Mouse (Mus musculus) fat pad, adult 2 months (tissue): ENCODE results near the gene Acrbp.

Source experiments
- DNase-seq: peaks from one replicate; pipeline ENCODE4 v3.0.0-alpha.2; 2011; ENCODE audit warnings: low read depth, low spot score; ENCODE audit errors: extremely low read depth

The Acrbp gene

DNA sequence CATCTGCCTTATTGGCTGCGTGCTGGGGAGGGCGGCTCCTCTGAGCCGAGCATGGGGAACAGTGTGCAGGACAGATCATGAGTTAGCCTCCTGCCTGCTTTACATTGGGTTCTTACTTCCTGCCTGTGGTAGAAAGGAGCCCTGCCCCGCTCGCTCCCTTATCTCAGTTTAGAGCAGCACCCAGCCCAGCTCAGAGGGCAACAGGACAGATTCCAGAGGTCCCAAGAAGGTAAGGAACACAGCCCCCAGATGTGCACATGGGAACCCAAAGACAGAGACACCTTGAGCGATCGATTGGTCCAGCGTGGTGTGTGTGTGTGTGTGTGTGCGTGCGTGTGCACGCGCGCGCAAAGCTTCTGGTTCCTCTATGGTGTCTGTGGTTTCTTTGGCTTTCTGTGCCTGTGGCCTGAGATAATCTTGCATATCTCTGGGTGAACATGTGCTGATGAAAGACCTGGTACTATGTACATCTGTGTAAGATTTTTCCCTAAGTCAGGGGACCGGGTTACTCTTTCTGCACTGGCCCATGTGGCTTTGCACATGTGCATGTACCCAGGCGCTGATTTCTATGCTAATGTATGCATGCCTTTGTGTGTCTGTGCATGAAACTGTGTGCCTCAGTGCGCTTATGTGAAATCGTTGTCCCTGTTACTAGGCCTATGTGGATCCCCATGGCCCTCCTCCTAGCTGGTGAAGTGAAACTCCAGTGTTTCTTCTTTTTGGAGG, 21.8 kb downstream of the Acrbp start:
- DNase-seq = no peak

DNA sequence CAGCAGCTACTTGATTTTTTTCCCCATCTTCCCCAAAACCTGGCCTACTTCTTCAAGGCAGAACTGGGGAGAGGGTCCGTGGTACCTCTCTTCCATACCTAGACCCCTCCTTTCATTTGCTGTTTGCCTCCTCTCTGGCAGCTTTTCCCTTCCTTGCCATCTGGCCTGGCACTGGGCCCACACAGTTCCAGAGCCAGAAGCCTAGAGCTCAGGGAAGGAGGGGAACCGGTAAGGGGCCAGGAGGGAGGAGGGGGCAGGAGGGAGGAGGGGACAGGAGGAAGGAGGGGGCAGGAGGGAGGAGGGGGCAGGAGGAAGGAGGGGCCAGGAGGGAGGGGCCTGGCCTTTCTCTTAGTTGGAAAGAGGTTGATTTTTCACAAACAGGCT, 22.4 kb downstream of the Acrbp start:
- no peak for DNase-seq

DNA sequence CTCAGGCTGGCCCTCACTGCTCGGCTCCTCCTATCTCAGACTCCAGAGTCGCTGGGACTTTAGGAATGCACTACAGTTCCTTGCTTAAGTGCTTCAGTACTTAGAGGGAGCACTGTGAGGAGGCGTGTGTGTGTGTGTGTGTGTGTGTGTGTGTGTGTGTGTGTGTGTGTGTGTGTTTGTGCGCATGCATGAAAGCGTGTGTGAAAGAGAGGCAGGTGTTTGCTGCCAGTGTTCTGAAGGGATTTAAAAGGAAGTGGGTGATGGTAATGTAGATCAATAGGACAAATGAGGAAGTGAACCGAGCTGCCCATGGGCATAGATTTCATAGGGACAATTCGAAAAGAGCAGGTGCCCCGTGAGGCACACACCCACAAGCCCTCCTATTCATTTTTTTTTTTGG, 24.3 kb downstream of the Acrbp start:
- no peak for DNase-seq

DNA sequence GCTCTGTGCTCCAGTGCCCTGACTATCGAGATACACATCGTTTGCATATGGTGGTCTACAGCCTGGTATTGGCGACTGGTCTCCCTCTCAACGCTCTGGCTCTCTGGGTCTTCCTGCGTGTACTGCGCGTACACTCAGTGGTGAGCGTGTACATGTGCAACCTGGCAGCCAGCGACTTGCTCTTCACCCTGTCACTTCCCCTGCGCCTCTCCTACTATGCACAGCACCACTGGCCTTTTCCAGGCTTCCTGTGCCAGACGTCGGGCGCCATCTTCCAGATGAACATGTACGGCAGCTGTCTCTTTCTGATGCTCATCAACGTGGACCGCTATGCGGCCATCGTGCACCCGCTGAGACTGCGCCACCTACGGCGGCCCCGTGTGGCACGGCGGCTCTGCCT, 31.9 kb downstream of the Acrbp start:
- no peak for DNase-seq

DNA sequence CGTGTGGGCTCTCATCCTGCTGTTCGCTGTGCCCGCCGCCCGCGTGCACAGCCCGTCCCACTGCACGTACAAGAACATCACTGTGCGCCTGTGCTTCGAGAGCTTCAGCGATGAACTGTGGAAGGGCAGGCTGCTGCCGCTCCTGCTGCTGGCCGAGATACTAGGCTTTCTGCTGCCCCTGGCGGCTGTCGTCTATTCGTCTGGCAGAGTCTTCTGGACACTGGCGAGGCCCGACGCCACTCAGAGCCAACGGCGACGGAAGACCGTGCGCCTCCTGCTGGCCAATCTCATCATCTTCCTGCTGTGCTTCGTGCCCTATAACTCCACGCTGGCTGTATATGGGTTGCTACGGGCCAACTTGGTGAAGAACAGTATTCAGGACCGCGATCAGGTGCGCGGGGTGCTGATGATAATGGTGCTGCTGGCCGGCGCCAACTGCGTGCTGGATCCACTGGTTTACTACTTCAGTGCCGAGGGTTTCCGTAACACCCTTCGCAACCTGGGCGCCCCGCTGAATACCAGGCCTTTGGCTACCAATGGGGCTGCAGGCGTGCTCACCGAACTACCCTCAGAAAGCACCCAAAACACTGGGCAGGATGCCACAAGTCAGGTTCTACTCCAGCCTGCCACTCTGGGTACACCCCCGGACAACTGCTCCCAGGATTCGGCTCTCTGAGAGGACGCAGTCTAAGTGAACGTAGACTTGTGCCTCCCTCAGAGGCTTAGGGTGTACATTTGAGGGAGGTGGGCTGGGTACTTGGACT, 32.5 kb downstream of the Acrbp start:
- DNase-seq = no peak

DNA sequence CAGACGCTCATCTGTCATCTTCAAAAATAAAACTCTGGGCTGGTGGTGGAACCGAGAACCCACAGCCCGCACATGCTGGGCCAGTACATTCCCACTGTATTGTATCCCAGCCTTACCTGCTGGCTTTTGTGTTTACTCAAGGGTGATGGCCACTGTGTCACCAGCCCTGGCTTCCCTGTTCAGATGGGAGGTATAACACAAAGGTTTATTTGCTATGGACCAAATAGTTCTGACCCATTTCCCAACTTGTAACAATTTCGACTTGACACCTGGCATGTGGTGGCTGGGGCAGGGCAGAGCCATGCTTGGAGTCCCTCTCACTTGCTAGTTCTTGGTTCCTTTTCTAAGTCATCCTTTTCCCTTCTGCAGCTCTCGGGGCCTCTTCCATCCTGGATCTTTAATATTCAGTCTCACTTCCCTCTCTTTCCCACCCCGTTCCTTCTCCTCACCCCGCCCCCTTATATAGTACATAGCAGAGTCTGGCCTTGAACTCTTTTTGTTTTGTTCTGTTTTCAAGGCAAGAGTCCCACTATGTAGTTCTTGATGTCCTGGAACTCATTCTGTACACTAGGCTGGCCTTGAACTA, 33.4 kb downstream of the Acrbp start:
- no peak for DNase-seq

DNA sequence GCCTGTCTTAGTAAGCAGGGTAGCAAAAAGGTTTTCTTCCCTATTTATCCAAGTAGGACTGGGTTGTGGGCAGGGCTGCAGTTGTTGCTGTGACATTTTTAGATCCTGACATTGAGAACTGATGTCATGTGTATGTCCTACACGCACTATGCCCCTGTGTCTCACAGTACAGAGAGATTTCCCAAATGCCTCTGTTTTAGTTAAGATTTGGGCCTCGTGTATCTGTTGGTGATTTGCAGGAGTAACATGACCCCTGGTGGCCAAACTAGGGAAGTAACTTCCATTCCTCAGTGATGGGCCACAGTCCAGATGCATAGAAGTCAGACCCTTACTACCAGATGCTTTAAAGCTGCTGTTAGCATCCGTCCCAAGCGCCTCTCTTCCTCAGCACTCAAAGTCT, 34.9 kb downstream of the Acrbp start:
- DNase-seq = no peak

DNA sequence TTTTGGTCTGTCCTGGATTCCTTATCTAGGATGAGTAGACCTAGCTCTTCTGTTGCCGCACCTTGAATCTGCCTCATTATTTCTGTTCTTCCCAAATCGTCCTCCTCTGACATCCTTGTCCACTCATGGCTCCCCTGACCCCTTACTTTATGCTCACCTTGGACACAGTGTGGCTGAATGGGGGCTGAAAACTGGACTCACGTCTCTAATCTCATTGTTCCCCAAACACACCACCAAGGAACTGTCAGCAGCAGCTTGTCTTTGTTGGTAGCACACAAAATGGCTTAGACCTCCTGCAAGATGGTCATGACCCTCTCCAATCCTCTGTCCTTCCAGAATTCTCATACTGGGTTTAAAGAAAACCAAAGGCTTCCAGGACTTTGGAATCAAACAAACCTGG, 38.4 kb downstream of the Acrbp start:
- DNase-seq = no peak

DNA sequence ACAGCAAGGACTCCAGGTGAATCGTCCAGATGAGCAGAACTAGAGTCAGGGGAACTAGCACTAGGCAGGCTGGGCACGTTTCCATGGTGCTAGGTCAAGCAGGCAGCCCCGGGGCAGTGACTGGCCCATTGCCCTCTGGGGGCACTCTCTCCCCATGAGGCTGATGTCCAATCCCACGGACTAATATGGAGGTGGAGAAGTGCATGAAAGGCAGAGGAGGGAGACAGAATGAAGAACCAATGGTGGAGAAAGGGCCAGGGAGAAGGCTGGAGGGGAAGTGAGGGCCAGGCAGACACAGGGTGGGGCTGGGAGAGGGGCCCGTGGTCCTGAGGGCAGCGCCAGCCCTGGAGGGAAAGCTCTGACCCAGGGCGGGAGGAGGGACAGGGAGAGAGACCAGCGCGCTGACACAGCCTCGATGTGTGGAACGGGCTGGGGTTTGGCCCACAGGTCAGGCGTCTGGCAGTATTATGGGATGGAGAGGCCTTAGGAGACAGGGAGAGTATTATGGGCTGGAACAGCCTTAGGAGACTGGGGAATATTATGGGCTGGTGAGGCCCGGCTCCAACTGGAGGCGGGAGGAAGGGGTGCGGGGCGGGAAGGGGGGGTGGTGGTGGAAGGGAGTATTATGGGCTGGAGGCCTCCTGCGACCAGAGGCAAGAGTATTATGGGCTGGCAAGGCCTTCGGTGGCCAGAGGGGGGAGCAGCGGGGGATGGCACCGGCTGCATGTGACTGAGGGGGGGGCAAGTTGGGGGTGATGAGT, 39.3 kb downstream of the Acrbp start:
- DNase-seq = no peak

DNA sequence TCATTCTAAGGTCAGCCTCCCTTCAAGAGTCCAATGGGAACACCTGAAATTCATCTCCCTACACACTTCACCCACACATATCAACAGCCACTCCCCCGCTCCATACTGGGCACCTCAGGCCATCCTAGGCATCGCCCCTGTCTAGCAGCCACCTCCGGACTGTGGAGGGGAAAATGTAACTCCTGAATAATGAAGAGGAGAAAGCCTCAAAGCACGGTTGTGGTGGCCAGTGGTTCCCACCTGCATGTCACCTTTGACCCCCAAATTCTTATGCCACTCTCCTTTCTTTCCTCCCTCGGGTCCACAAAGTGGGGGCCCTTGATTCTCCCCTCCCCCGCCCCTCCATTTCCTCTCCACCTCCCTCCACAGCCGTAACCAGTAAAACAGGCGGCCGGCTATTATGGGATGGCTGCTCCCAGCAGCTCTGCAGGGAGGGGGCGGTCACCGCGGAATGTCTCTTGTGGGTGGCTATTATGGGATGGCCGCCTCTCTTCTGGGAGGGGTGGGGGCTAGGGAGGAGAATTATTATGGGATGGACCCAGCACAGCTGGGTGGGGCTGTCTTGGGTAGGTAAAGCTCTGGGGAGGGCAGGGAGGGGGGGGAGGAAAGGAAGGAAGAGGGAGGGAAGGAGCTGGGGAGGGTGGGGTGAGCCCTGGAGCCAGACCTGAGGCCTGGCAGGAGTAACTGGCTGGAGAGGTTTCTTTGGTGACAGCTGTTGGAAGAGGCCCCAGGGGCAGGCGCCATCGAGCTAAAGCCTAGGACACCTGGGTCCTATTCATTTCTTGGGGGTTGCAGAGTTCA, 40.2 kb downstream of the Acrbp start:
- no peak for DNase-seq

DNA sequence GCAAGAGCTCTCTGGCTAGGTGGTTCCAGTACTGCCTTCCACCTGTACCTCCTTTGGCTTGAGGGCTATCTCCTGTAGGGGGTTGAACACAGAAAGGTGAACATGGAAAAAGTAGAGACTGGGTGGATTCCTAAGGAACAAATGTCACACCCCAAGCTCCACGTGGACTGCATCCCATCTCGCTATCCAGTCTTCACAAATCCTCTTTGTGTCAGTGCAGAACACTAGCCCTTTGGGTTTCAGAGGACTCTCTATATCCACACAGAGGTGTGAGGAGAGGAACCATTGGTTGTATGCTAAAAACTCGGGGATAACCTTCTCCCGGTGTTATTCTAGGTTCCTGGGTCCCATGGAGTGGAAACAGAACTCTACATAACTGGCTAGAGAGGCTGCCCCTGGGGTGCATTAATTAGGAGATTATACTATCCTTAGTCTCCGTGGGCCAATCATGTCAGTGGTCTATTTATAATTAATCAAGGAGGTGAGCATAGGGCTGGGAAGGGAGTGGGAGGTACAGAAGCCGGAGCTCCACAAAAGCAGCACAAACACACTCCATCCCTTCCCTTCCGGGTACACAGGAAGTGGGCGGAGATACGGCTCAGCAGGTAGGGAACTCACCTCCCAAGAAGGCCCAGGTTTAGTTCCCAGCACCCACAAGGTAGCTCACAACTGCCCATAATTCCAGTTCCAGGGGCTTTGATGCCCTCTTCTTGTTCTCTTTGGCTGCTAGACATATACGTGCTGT, 41.0 kb downstream of the Acrbp start:
- DNase-seq = no peak

DNA sequence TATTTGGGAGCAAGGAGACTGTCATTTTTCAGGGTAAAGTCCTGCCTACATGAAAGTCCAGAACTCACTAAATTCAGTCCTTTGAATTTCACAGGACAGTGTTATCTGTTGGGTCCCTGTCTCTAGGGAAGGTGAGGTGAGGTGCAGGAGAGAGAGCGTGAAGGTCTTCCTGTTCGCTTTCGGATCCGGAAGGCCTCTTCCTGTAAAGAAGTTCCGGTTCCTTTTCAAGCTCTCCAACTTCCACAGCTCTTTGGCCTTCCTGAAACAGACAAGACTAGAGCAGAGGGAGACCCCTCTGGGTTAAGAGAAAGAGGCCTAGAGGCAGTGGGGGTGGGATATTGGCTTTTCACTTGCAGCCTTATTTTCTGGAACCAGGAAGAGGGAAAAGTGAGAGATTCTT, 42.9 kb downstream of the Acrbp start:
- no peak for DNase-seq

DNA sequence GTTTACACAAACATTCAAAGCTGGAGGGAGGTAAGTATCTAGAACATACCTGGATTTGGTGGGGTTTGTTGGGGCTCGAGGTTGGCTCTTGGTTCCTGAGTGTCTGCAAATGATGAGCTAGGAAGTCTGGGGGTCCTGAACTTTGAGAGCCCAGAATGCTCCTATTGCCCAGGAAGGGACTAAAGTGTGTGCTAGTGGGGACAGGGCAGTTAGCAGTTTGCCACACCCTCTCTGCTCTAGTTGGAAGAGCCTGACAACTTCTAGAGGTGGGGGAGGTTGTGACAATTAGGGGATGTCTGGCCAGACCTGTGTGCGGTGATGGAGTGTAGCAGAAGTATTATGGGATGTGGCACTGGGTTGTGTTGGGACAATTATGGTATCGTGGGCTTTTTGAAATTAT, 45.4 kb downstream of the Acrbp start:
- DNase-seq = no peak

DNA sequence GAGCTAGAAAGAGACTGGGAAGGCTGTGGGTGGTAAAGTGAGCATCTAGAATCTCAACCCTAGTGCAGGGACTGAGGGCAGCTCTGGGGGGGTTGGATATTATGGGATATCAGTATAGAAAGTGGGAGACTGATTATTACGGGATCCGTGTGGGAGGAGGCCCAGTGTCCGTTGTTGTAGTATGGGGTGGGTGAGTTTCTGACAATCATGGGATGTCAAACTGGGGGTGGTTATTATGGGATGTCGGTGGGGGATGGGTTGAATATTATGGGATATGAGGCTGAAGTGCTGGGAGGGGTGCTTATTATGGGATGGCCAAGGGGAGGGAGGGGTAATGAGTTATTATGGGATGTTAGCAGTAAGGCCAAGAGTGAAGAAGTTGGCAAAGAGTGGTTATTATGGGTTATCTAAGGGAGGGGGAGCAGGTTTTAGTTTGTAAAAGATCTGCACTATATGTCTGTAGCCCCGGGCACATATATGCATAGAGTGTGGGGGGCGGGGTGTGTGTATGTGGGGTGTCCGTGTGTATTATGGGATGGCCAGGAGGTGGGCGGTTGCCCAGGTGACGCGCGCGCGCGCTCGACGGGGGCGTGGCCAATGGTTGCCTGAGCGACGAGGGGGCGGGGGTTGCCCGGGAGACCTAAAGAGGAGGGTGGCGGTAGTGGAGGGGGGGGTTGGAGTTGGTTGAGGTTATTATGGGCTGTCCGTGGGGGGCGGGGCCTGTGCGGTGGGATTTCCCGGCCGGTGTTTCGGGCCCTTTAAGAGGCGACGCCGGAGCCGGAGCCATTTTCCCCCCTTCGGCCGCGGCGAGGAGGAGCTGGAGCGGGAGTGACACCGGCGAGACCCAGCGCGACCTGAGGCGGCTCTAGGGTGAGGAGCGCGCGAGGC, 46.1 kb downstream of the Acrbp start, which contains the start of gene Chd4:
Chd4 (plus strand) TSS at position 591 of the 888 bp plus-strand sequence.
- no peak for DNase-seq

DNA sequence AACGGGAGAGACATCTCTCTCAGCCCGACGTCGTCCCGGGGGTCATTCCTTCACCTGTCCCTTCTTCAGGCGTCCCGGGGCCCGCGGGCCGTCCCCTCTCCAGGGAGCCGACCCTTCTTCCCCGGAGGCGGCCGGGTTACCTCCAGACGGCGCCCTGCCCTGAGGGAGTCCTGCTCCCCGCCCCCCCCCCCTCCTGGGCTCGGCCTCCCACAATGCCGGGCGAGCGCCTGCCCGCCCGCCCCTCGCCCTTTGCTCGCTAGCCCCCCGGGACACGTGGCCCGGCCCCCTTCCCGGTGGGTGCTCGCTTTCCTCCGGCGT, 46.7 kb downstream of the Acrbp start:
- DNase-seq = no peak

DNA sequence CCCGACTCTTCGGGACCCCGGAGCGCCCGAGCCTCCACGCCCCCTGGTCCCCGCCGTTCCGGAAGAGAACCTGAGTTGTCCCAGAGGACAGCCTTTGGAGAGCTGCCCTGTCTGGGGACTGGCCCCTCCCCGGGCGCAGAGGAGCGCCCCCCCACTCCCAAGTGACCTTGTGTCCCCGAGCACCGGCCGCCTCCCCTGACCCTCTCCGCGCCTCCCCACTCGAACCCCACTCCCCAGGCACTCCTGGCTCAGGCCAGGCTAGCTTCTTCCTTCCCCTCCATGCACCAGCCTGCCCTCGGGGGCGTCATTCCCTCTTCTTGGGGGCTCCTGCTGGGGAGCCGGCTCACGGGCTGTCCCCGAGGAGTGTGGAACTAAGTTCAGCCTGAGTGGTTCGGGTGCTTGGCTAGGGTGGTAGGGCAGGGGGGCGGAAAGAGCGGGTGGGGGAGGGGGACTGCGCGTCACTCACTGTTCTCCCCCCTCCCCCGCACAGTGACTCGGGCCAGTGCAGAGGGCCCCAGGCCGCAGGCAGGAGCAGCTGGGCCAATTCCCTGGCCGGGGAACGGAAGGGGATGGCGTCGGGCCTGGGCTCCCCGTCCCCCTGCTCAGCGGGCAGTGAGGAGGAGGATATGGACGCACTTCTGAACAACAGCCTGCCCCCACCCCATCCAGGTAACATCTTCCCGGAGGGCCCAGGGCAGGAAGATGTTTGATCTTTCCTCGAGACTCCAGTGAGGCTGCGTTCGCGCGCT, 47.3 kb downstream of the Acrbp start:
- no peak for DNase-seq

DNA sequence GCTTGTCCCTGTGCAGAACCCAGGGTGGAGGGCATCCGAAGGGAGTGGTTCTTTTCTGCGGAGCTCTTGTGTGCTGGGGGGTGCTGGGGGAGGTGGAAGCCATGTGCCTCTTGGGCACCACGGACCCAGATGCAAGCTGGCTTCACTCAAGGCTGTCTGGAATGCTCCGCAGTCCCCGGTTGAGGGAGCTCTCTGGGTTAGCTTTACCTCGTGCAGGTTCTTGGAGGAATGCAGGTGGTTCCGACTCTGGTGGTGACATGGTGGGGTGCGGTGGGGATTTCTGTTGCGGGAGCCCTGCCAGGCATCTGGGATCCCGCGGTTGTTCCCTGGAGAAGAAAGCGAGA, 47.8 kb downstream of the Acrbp start:
- DNase-seq = no peak

DNA sequence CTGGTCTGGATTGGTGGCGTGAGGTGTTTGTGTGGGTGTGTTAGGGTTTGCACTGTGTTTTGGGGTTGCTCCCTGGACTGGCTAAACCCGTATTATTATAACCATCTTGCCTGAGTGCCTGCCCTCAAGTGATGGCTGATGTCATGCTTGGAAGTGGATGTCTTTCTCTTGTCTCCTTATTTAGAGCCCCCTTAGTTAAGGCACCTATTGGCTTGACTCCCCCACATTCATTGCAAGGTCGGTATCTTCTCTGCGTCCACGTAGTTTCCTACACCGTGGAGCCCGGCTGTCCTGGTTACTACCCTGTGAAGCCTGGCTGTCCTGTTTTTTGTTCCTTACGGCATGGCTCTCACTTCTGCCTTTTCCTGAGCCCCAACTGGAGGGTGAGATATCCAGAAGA, 48.5 kb downstream of the Acrbp start:
- no peak for DNase-seq

DNA sequence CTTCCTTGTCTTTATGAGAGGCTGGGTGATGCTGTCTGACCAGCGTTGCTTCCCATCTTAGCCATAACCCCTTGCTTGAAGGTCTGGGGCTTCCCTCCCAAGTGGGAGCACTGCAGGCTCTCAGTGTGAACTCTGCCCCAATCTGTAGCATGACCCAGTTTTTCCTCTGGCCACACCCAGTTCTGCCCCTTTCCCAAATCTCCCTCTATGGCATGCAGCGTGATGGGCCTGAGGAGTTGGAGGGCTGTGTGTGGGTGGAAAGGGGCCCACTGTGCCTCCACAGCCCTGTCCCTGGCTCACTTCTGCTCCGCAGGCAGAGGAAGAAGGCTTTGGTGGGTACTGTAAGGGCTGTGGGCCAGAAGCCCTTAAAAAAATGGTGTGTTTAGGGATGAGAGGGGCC, 49.0 kb downstream of the Acrbp start:
- DNase-seq = no peak
